Mouse (Mus musculus) inflammation-experienced regulatory T-cells, adult 6 months (primary cell): ENCODE data around the gene Mast4. TPM values are rescaled to one million over a fixed set of nuclear protein-coding genes. Genes with fewer than 3 reads are reported as not detected.

Source experiments
- ATAC-seq: one replicate; pipeline ENCODE4 v1.8.0; 2017
- polyA plus RNA-seq, 3 experiments: library from polyadenylated mRNA; unstranded; fragments of 100-300 nt; shearing (Covaris generic); gene quantifications; one replicate each; pipeline ENCODE4 v1.2.1; 2017

The Mast4 gene
- polyA plus RNA-seq, 3 experiments from 2014 or later: 9.4 to 30.8 (median 16.1) TPM

- no peak for ATAC-seq
Measured at GRCm38 (mm10) chr13:103195847-103196246, 138.4 kb downstream of the Mast4 start.

GRCm38 (mm10) chr13:103183566-103183965 is 150.7 kb downstream of the Mast4 start:
- ATAC-seq: no peak

- no peak for ATAC-seq
Measured at GRCm38 (mm10) chr13:103181836-103182235, 152.5 kb downstream of the Mast4 start.

GRCm38 (mm10) chr13:103176871-103177270 is 157.4 kb downstream of the Mast4 start:
- no peak for ATAC-seq

- no peak for ATAC-seq
Measured at GRCm38 (mm10) chr13:103174431-103174830, 159.9 kb downstream of the Mast4 start.

GRCm38 (mm10) chr13:103173545-103174182 is 160.6 kb downstream of the Mast4 start:
- no peak for ATAC-seq

- no peak for ATAC-seq
Measured at GRCm38 (mm10) chr13:103151944-103152343, 182.4 kb downstream of the Mast4 start.

GRCm38 (mm10) chr13:103151171-103151570 is 183.1 kb downstream of the Mast4 start:
- ATAC-seq: no peak

- ATAC-seq: no peak
Measured at GRCm38 (mm10) chr13:103150671-103151070, 183.6 kb downstream of the Mast4 start.

GRCm38 (mm10) chr13:103149415-103149814 is 184.9 kb downstream of the Mast4 start:
- no peak for ATAC-seq

GRCm38 (mm10) chr13:103144343-103144742 is 190.0 kb downstream of the Mast4 start:
- ATAC-seq: no peak

GRCm38 (mm10) chr13:103141304-103141703 is 193.0 kb downstream of the Mast4 start:
- ATAC-seq: no peak

GRCm38 (mm10) chr13:103140051-103140450 is 194.2 kb downstream of the Mast4 start:
- ATAC-seq: no peak

- ATAC-seq: no peak
Measured at GRCm38 (mm10) chr13:103138298-103138697, 196.0 kb downstream of the Mast4 start.

- ATAC-seq: no peak
Measured at GRCm38 (mm10) chr13:103135224-103135883, 198.9 kb downstream of the Mast4 start.

- no peak for ATAC-seq
Measured at GRCm38 (mm10) chr13:103131781-103132180, 202.5 kb downstream of the Mast4 start.

- ATAC-seq: no peak
Measured at GRCm38 (mm10) chr13:103129130-103129797, 205.0 kb downstream of the Mast4 start.

GRCm38 (mm10) chr13:103128729-103129128 is 205.6 kb downstream of the Mast4 start:
- no peak for ATAC-seq

- ATAC-seq: no peak
Measured at GRCm38 (mm10) chr13:103127594-103127993, 206.7 kb downstream of the Mast4 start.

GRCm38 (mm10) chr13:103123716-103124115 is 210.6 kb downstream of the Mast4 start:
- no peak for ATAC-seq

- no peak for ATAC-seq
Measured at GRCm38 (mm10) chr13:103121796-103122792, 212.2 kb downstream of the Mast4 start.

GRCm38 (mm10) chr13:103120669-103121131 is 213.6 kb downstream of the Mast4 start:
- no peak for ATAC-seq
